Mouse (Mus musculus): ENCODE measurements around the gene Ngfr. TPM values are rescaled to one million over a fixed set of nuclear protein-coding genes. Genes with fewer than 3 reads are reported as not detected.

Ngfr gene
- polyA plus RNA-seq, 1 experiment from 2014 or later, result 40.8 TPM

- H3K4me3 ChIP-seq (ENCODE audit: low read depth, low read length), result no peak overlapping the region
- no peak overlapping the region for H3K27ac ChIP-seq (ENCODE audit: low read depth, low read length)
- H3K36me3 ChIP-seq (ENCODE audit: control insufficient read depth, insufficient read depth, low read length), result 0 out of 2 replicates have a peak, but pooled peaks cover 2% of the 10 kb centered on the region
- no peak overlapping the region for H3K9ac ChIP-seq (replicated peaks; ENCODE audit: low read depth, low read length)
- ATAC-seq (ENCODE audit: low read depth), result no peak
- peaks cover 4% of the 10 kb centered on the region; the same call in 1 of the 2 replicates for H3K4me1 ChIP-seq (ENCODE audit: control insufficient read depth, insufficient read depth, low read length)
- H3K9me3 ChIP-seq (ENCODE audit: control insufficient read depth, low read length), result no peaks in the 10 kb centered on the region
- peaks cover 16% of the 10 kb centered on the region for H3K27me3 ChIP-seq (ENCODE audit: control insufficient read depth, insufficient read depth, low read length)
- WGBS, result 75% methylated on average over 8 of the region's 8 CpGs
- H3K4me2 ChIP-seq (ENCODE audit: low read depth, low read length), result no peak overlapping the region
These were observed 11.2 kb downstream of the Ngfr start for GRCm38 (mm10) chr11:95576299-95576698.

GRCm38 (mm10) chr11:95575791-95576190 is 11.7 kb downstream of the Ngfr start:
- WGBS, result 76% methylated on average over 13 of the region's 13 CpGs
- Histone ChIP-seq H3K4me2 (ENCODE audit: low read depth, low read length) (no peak overlapping the region), H3K27me3 (ENCODE audit: control insufficient read depth, insufficient read depth, low read length) (peaks cover 13% of the 10 kb centered on the region), H3K4me1 (ENCODE audit: control insufficient read depth, insufficient read depth, low read length) (peaks cover 4% of the 10 kb centered on the region; the same call in 1 of the 2 replicates), H3K9ac (replicated peaks; ENCODE audit: low read depth, low read length) (no peak overlapping the region), H3K36me3 (ENCODE audit: control insufficient read depth, insufficient read depth, low read length) (0 out of 2 replicates have a peak, but pooled peaks cover 2% of the 10 kb centered on the region), H3K27ac (ENCODE audit: low read depth, low read length) (no peak overlapping the region), H3K4me3 (ENCODE audit: low read depth, low read length) (no peak overlapping the region), H3K9me3 (ENCODE audit: control insufficient read depth, low read length) (no peaks in the 10 kb centered on the region)
- no peak for ATAC-seq (ENCODE audit: low read depth)

- H3K4me3 ChIP-seq (ENCODE audit: low read depth, low read length), result no peak overlapping the region
- H3K36me3 ChIP-seq (ENCODE audit: control insufficient read depth, insufficient read depth, low read length), result 0 out of 2 replicates have a peak, but pooled peaks cover 2% of the 10 kb centered on the region
- H3K27ac ChIP-seq (ENCODE audit: low read depth, low read length), result no peak overlapping the region
- peaks cover 5% of the 10 kb centered on the region; the same call in 1 of the 2 replicates for H3K27me3 ChIP-seq (ENCODE audit: control insufficient read depth, insufficient read depth, low read length)
- whole genome bisulfite sequencing, result 68% methylated on average over 6 of the region's 6 CpGs
- no peak for ATAC-seq (ENCODE audit: low read depth)
- no peaks in the 10 kb centered on the region for H3K9me3 ChIP-seq (ENCODE audit: control insufficient read depth, low read length)
- no peak overlapping the region for H3K9ac ChIP-seq (replicated peaks; ENCODE audit: low read depth, low read length)
- no peak overlapping the region for H3K4me2 ChIP-seq (ENCODE audit: low read depth, low read length)
- H3K4me1 ChIP-seq (ENCODE audit: control insufficient read depth, insufficient read depth, low read length), result peaks cover 4% of the 10 kb centered on the region; the same call in 1 of the 2 replicates
These were observed 12.7 kb downstream of the Ngfr start for GRCm38 (mm10) chr11:95574786-95575334.

- ATAC-seq (ENCODE audit: low read depth), result no peak
- Histone ChIP-seq H3K4me2 (ENCODE audit: low read depth, low read length) (no peak overlapping the region), H3K36me3 (ENCODE audit: control insufficient read depth, insufficient read depth, low read length) (0 out of 2 replicates have a peak, but pooled peaks cover under 1% of the 10 kb centered on the region), H3K4me1 (ENCODE audit: control insufficient read depth, insufficient read depth, low read length) (no peaks in the 10 kb centered on the region), H3K9ac (replicated peaks; ENCODE audit: low read depth, low read length) (no peak overlapping the region), H3K9me3 (ENCODE audit: control insufficient read depth, low read length) (no peaks in the 10 kb centered on the region), H3K27me3 (ENCODE audit: control insufficient read depth, insufficient read depth, low read length) (no peaks in the 10 kb centered on the region), H3K4me3 (ENCODE audit: low read depth, low read length) (no peak overlapping the region), H3K27ac (ENCODE audit: low read depth, low read length) (no peak overlapping the region)
- 63% methylated on average over 3 of the region's 3 CpGs for WGBS
These were observed 15.3 kb downstream of the Ngfr start for GRCm38 (mm10) chr11:95572227-95572626.

GRCm38 (mm10) chr11:95571755-95572154 is 15.8 kb downstream of the Ngfr start:
- no peak overlapping the region for H3K9ac ChIP-seq (replicated peaks; ENCODE audit: low read depth, low read length)
- ATAC-seq (ENCODE audit: low read depth), result no peak
- H3K27ac ChIP-seq (ENCODE audit: low read depth, low read length), result no peak overlapping the region
- 37% methylated on average over 9 of the region's 9 CpGs for WGBS
- H3K9me3 ChIP-seq (ENCODE audit: control insufficient read depth, low read length), result no peaks in the 10 kb centered on the region
- H3K4me3 ChIP-seq (ENCODE audit: low read depth, low read length), result no peak overlapping the region
- no peaks in the 10 kb centered on the region for H3K36me3 ChIP-seq (ENCODE audit: control insufficient read depth, insufficient read depth, low read length)
- no peak overlapping the region for H3K4me2 ChIP-seq (ENCODE audit: low read depth, low read length)
- H3K27me3 ChIP-seq (ENCODE audit: control insufficient read depth, insufficient read depth, low read length), result no peaks in the 10 kb centered on the region
- H3K4me1 ChIP-seq (ENCODE audit: control insufficient read depth, insufficient read depth, low read length), result no peaks in the 10 kb centered on the region

GRCm38 (mm10) chr11:95570827-95571619 is 16.5 kb downstream of the Ngfr start:
- no peak overlapping the region for H3K27ac ChIP-seq (ENCODE audit: low read depth, low read length)
- H3K9me3 ChIP-seq (ENCODE audit: control insufficient read depth, low read length), result no peaks in the 10 kb centered on the region
- no peak overlapping the region for H3K4me3 ChIP-seq (ENCODE audit: low read depth, low read length)
- 52% methylated on average over 25 of the region's 25 CpGs for WGBS
- H3K27me3 ChIP-seq (ENCODE audit: control insufficient read depth, insufficient read depth, low read length), result no peaks in the 10 kb centered on the region
- ATAC-seq (ENCODE audit: low read depth), result no peak
- H3K9ac ChIP-seq (replicated peaks; ENCODE audit: low read depth, low read length), result no peak overlapping the region
- no peaks in the 10 kb centered on the region for H3K36me3 ChIP-seq (ENCODE audit: control insufficient read depth, insufficient read depth, low read length)
- no peaks in the 10 kb centered on the region for H3K4me1 ChIP-seq (ENCODE audit: control insufficient read depth, insufficient read depth, low read length)
- H3K4me2 ChIP-seq (ENCODE audit: low read depth, low read length), result no peak overlapping the region

GRCm38 (mm10) chr11:95569908-95570307 is 17.6 kb downstream of the Ngfr start:
- 79% methylated on average over 6 of the region's 6 CpGs for WGBS
- H3K9ac ChIP-seq (replicated peaks; ENCODE audit: low read depth, low read length), result no peak overlapping the region

GRCm38 (mm10) chr11:95567936-95568715 is 19.4 kb downstream of the Ngfr start:
- H3K4me1 ChIP-seq (ENCODE audit: control insufficient read depth, insufficient read depth, low read length), result no peaks in the 10 kb centered on the region
- no peak overlapping the region for H3K4me3 ChIP-seq (ENCODE audit: low read depth, low read length)
- H3K36me3 ChIP-seq (ENCODE audit: control insufficient read depth, insufficient read depth, low read length), result no peaks in the 10 kb centered on the region
- H3K9me3 ChIP-seq (ENCODE audit: control insufficient read depth, low read length), result no peaks in the 10 kb centered on the region
- ATAC-seq (ENCODE audit: low read depth), result no peak
- 72% methylated on average over 8 of the region's 8 CpGs for WGBS
- H3K9ac ChIP-seq (replicated peaks; ENCODE audit: low read depth, low read length), result no peak overlapping the region
- no peak overlapping the region for H3K4me2 ChIP-seq (ENCODE audit: low read depth, low read length)
- H3K27me3 ChIP-seq (ENCODE audit: control insufficient read depth, insufficient read depth, low read length), result no peaks in the 10 kb centered on the region
- no peak overlapping the region for H3K27ac ChIP-seq (ENCODE audit: low read depth, low read length)

More at GRCm38 (mm10) chr11:95569908-95570307, 17.6 kb downstream of the Ngfr start:
- no peaks in the 10 kb centered on the region for H3K36me3 ChIP-seq (ENCODE audit: control insufficient read depth, insufficient read depth, low read length)
- H3K9me3 ChIP-seq (ENCODE audit: control insufficient read depth, low read length), result no peaks in the 10 kb centered on the region
- no peak overlapping the region for H3K27ac ChIP-seq (ENCODE audit: low read depth, low read length)
- ATAC-seq (ENCODE audit: low read depth), result no peak
- H3K4me2 ChIP-seq (ENCODE audit: low read depth, low read length), result no peak overlapping the region
- no peak overlapping the region for H3K4me3 ChIP-seq (ENCODE audit: low read depth, low read length)
- no peaks in the 10 kb centered on the region for H3K4me1 ChIP-seq (ENCODE audit: control insufficient read depth, insufficient read depth, low read length)
- no peaks in the 10 kb centered on the region for H3K27me3 ChIP-seq (ENCODE audit: control insufficient read depth, insufficient read depth, low read length)
